In the genomic region with DNA sequence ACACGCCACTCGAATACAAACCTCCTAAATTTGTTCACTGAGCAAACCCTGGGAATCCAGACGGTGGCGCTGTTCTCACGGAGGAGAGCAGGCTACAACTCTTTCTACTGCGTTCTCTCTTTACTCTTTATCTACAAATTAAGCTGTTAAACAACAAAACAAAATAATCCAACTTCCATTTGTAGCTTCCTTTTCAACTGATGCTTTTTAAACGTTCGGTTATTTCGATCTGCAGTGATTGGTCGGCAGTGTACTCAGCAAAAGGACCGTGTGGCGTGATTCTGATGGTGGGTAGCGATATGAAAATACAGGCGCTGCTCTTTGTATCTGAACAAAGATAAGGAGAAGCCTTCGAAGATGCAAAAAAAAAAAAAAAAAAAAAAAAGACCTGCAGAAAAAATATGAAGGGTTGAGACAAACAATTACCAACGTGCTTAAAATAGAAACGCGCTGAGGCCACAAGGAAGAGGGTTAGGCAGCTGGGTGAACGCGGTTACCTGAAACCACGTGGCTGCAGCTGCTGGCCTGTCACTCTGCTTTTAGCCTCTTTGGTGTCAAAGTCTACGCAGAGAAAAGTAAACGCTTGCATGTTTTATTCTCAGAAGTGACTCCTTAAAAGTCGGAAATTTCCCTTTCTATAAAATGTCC, we compare ENCODE assay signal across 8 mouse cellular contexts.
A peak's percentile ranks its signal among the peaks of the same experiment; 100 is the strongest.
DNase-seq lines count a peak whose midpoint lies in the region; ATAC-seq lines count a peak whose summit lies in the region.

No protein-coding gene starts in this region.

- intact Hi-C loops in left cerebral cortex, postnatal 25 days (cut with DNase I), result loop anchor here (2.0 to 10.0 kb wide), 4 partner anchors 123 to 641 kb away; no protein-coding TSS in a partner anchor

- H3K27me3 ChIP-seq in embryonic facial prominence, embryonic 12.5 days, result no peaks in the 10 kb centered on the region

- peak overlapping the region; percentile 47 for H3K4me2 ChIP-seq in embryonic facial prominence, embryonic 12.5 days (replicated peaks)

- no peak for ATAC-seq in embryonic facial prominence, embryonic 12.5 days (ENCODE audit: insufficient number of reproducible peaks, insufficient read depth, low FRiP score, low TSS enrichment)

- no peaks in the 10 kb centered on the region for H3K36me3 ChIP-seq in embryonic facial prominence, embryonic 12.5 days

- no peaks in the 10 kb centered on the region for H3K9me3 ChIP-seq in embryonic facial prominence, embryonic 12.5 days

- peak overlapping the region; percentile 32 for H3K4me3 ChIP-seq in embryonic facial prominence, embryonic 12.5 days

- peak; percentile 29 for DNase-seq in gastrocnemius, adult 18-20 months (ENCODE audit: low spot score)
- DNase-seq in gastrocnemius, adult 8-10 months (ENCODE audit: low spot score in 2 of 2), result no peak
- peak; percentile 71 for DNase-seq in adrenal gland, postnatal 14 days
- peak; percentile 73 for DNase-seq in heart, postnatal 4 days
- peak; percentile 40 to 47 for DNase-seq in left cerebral cortex, postnatal 25 days (ENCODE audit: low spot score in 2 of 2)
- peak; percentile 76 for DNase-seq in mesoderm, embryonic 11.5 days (ENCODE audit: low read depth, low spot score)
- peak; percentile 31 for DNase-seq in spleen, adult 12 weeks (ENCODE audit: low spot score)

- no peak overlapping the region for H3K27ac ChIP-seq in embryonic facial prominence, embryonic 12.5 days

- WGBS in embryonic facial prominence, embryonic 12.5 days, result 3% methylated on average over 24 of the region's 24 CpGs

- H3K4me1 ChIP-seq in embryonic facial prominence, embryonic 12.5 days, result peaks cover 3% of the 10 kb centered on the region; the same call in 1 of the 2 replicates

- no peak overlapping the region for H3K9ac ChIP-seq in embryonic facial prominence, embryonic 12.5 days

Comparison
In these comparisons a context has a peak if more than half of its experiments do, and no peak if none do; other contexts are left out.
1. DNase-seq: peak in gastrocnemius, adult 18-20 months (single experiment), adrenal gland, postnatal 14 days (single experiment), heart, postnatal 4 days (single experiment), left cerebral cortex, postnatal 25 days (2 of 2), mesoderm, embryonic 11.5 days (single experiment) and spleen, adult 12 weeks (single experiment); none in gastrocnemius, adult 8-10 months (0 of 2).